Mouse (Mus musculus) kidney, postnatal 36 days (tissue): ENCODE data around the gene Gramd1a.
A peak's percentile ranks its signal among the peaks of the same experiment; 100 is the strongest.

Experiments used
- DNase-seq, 2 experiments: peaks; one replicate each; pipeline ENCODE4 v3.0.0; 2021 to 2022; ENCODE audit warnings: mixed read lengths in 2 of 2

Gene Gramd1a

DNA sequence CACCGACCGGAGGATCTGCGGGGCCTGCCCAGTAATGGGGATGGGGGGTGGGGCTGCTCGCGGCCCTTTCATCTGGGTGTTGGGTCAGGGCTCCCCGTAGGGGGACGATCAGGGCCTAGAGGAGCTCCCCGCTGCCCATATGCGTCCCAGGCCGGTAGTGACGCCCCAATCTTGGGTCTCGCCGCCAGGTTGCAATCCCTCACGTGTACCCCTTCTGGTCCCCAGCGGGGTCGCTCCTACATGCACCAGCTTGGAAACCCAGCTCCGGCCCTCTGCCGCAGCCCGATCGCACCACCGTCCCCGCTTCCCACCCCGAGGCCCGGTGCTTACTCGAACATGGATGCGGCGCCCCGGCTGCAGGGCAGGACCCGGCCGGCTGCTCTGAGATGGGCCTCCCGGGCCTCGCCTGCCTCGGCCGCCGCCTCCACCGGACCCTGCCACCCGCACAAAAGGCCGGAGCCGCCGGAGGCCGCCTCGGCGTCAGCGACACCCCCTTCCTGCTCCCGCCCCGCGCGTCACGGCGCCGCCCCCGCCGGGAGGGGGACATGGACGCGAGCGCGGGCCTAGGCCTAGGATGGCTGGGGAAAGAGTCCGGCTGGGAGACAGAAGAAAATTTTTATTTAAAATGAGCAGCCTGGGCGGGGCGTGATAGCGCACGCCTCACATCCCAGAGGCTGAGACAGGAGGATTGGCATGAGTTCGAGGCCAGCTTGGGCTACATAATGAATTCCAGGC lies 5.0 kb downstream of the Gramd1a start:
- DNase-seq = peak; percentile 89 to 94

GRCm38 (mm10) chr7:31149751-31150565 lies 5.7 kb downstream of the Gramd1a start:
- no peak for DNase-seq

- no peak for DNase-seq
These were observed 6.4 kb downstream of the Gramd1a start for GRCm38 (mm10) chr7:31149271-31149670.

GRCm38 (mm10) chr7:31148756-31149155 lies 6.9 kb downstream of the Gramd1a start:
- peak; percentile 69 to 75 for DNase-seq

GRCm38 (mm10) chr7:31148086-31148485 lies 7.6 kb downstream of the Gramd1a start:
- no peak for DNase-seq

GRCm38 (mm10) chr7:31145596-31146160 lies 10.0 kb downstream of the Gramd1a start:
- DNase-seq = no peak

- peak in 1 of 2 experiments; percentile 43 for DNase-seq
These were observed 10.8 kb downstream of the Gramd1a start for GRCm38 (mm10) chr7:31144886-31145285.

- DNase-seq = no peak
These were observed 14.8 kb downstream of the Gramd1a start for GRCm38 (mm10) chr7:31140941-31141340.

- no peak for DNase-seq
These were observed 15.4 kb downstream of the Gramd1a start for GRCm38 (mm10) chr7:31140302-31140701.

- DNase-seq = peak; percentile 66 to 86
These were observed 15.9 kb downstream of the Gramd1a start for GRCm38 (mm10) chr7:31139765-31140164.

- DNase-seq = no peak
These were observed 20.0 kb downstream of the Gramd1a start for GRCm38 (mm10) chr7:31135717-31136116.

DNA sequence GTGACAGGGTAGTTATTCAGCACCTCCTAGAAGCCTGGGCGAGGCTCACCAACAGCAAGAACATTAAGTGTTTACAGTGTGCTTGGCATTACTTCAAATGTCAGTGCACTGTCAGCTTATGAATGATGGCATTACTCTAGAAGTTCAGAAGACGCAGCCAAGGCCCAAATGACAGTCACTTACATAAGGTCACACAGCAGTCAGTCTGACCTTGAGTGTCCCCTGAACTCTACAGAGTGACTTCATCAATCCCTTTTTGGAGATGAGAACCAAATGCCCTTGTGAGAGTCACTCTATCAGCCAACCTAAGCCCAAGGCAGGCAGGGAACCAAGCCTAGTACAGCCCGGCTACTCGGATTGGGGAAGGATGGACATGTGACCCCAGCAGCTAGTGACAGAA lies 23.8 kb downstream of the Gramd1a start:
- DNase-seq = no peak

DNA sequence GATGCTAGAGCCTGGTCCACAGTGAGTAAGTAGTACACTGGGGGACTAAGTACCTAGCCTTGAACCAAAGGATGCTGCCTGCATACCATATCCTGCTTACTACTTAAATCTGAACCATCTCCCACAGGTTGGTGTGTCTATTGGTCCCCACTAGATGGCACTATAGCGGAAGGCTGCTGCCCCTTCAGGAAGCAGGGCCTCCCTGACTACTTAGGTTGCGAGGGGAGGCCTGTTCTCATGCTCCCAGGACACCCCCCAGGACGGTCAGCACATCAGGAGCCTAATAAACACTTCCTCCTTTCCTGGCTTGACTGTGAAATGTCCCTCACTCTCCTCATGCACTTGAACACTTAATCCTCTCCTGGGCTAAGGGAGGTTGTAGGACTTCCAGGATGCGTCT lies 24.9 kb downstream of the Gramd1a start:
- DNase-seq = peak; percentile 58 to 71

DNA sequence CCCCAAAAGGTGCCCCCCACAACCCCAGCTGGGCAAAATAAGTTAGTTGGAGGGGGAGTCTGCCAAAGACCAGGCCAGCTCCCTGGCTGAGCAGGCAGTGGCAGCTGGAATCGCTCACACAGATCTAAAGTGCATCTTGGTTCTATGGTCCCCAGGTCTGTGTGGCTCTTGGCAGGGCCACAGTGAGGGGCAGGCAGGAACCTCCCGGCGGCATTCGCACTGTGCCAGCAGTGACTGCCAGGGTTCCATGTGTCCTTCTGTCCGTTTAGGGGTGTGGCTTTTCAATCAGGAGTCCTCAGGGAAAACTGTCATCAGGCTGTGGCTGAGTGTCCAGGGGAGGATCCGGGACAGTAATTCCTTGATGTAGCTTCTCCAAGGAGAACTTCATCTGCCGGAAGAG lies 25.5 kb downstream of the Gramd1a start:
- no peak for DNase-seq

- no peak for DNase-seq
These were observed 27.5 kb downstream of the Gramd1a start for GRCm38 (mm10) chr7:31128157-31128705.

DNA sequence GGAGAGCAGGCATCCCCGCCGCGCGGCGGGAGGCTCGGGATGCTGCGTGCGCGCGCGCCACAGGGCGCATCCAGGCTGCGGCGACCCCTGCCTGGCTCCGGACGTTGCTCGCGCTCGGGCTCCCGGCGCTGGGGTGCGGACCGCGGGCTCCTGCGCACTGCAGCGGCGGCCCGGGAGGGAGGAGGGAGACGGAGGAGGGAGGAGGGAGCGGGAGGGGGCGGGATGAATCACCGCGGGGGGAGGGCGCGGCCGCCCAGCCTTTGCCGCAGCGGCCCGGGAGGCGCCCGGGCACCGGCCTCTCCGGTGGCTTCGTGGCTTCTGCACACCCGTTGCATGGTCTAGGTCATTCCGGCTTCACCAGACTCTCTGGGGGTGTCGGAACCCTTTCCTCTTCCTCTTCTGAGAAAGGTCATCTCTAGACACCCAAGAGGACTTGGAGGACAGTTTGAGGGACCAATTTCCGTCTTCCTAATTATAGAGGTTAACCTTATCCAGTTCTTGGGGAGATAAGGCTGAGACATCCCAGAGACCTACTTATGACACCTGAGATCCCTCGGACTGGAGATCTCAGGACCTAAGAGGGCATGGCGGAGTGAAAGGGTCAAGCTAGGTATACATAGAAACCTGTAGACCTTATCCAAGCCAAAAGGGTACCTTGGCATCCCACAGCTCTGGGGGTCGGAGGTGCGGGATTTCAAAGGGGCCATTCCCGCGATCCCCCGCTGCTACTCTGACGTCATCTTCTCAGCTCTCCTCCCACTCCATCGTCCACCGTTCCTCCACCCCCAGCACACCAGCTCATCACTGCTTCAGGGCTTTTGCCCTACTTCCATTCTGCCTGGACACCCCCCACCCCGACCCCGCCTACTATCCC lies 28.6 kb downstream of the Gramd1a start, which contains the start of gene Scn1b:
TSS of gene Scn1b (minus strand) at position 153 of the 874 bp plus-strand sequence.
- peak; percentile 60 to 79 for DNase-seq

GRCm38 (mm10) chr7:31126211-31126751 lies 29.4 kb downstream of the Gramd1a start:
- DNase-seq = no peak

- DNase-seq = no peak
These were observed 30.6 kb downstream of the Gramd1a start for GRCm38 (mm10) chr7:31125116-31125515.

- no peak for DNase-seq
These were observed 31.3 kb downstream of the Gramd1a start for GRCm38 (mm10) chr7:31124381-31124780.

- DNase-seq = no peak
These were observed 32.0 kb downstream of the Gramd1a start for GRCm38 (mm10) chr7:31123697-31124096.

- DNase-seq = no peak
These were observed 32.8 kb downstream of the Gramd1a start for GRCm38 (mm10) chr7:31122641-31123631.
